Mouse (Mus musculus): ENCODE measurements around the gene Trmt44.

DNA sequence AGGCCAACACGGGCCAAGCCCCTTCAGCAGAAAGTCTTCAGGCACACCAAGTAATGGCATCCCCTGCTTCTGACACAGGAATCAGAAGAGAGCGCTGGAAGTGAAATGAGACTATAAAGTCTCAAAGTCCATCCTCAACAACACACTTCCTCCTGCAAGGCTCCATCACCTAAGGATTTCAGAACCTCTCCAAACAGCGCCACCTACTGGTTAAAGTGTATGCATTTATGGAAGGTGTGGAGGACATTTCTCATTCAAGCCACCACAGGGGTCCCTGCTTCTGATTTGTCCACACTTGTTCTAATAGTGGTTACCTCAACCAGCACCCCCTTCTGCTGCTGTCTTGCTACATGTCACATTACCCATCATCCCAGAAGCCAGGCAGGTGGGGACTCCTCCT lies 38.6 kb downstream of the Trmt44 start:
- TF ChIP-seq MAX (IDR thresholded peaks at IDR 0.05; ENCODE audit: low read depth) (no peak), REST (IDR thresholded peaks at IDR 0.05; ENCODE audit: insufficient read depth, insufficient read length) (no peak), POLR2A (IDR thresholded peaks at IDR 0.05; ENCODE audit: insufficient read length, low read depth) (no peak), E2F4 (IDR thresholded peaks at IDR 0.05; ENCODE audit: insufficient read depth) (no peak), TCF12 (IDR thresholded peaks at IDR 0.05; ENCODE audit: insufficient read depth, poor library complexity, severe bottlenecking) (no peak), MYOG (IDR thresholded peaks at IDR 0.05; ENCODE audit: control insufficient read depth in 1 of 3, insufficient read depth in 1 of 3, insufficient read length in 2 of 3, low read depth in 2 of 3) (no peak), SRF (IDR thresholded peaks at IDR 0.05; ENCODE audit: control insufficient read depth, insufficient read length, low read depth) (no peak)
